27 mouse cellular contexts compared by ENCODE assay signal in the genomic region with DNA sequence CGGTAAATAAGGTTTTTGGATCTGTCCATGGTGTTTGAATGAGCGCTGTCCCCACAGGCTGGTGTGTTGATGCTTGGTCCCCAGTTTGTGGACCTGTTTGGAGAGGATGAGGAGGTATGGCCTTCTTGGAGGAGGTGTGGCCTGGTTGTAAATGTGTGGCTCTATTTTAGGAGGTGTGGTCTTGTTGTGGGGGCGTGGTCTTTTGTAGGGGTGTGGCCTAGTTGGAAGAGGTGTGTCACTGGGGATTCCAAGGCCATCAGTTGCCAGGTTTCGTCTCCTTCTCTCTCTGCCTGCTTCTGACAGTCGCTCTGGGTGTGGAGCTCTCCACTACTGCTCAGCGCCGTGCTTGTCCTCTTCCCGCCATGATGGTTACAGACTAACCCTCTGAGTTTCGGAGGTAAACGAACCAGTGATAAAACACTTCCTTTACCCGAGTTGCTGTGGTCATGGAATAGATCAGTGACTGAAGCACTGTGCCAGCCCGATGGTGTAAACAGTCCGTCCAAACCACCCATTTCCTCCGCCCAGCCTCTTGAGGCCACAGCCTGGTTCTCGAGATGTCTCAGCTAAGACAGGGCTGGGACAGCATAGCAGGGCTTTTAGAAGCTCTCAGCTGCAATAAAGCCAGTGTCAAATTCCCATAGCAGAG. TPM values are rescaled to one million over a fixed set of nuclear protein-coding genes. Genes with fewer than 3 reads are reported as not detected.
DNase-seq lines count a peak whose midpoint lies in the region; ATAC-seq lines count a peak whose summit lies in the region.
"Had no signal": no experiment of that assay in that cellular context is flagged by ENCODE, and none has a peak within 500 bp of the region (broad histone marks: within the 10 kb centered on the region; RNA-seq: fewer than 3 reads in every experiment).

No protein-coding gene starts in this region.

- WGBS in embryonic facial prominence, embryonic 10.5 days = 80% methylated on average over 15 of the region's 15 CpGs

- peak; percentile 51 for DNase-seq in lung, postnatal 36 days
- no peak for DNase-seq in lung, postnatal 14 days
- peak; percentile 82 for DNase-seq in ES-CJ7 (ENCODE audit: low read depth, low spot score)
- DNase-seq in embryonic facial prominence, embryonic 10.5 days (ENCODE audit: low spot score) = no peak
- DNase-seq in right cerebral cortex, postnatal 10 days (ENCODE audit: low spot score in 2 of 2) = no peak
- no peak for DNase-seq in heart, postnatal 4 days
- DNase-seq: adrenal gland, adult 2 months; cerebellum, adult 2 months; cerebellum, postnatal 14 days; gastrocnemius, postnatal 25 days; heart, adult 18-20 months; kidney, adult 18-20 months; kidney, postnatal 25 days; liver, embryonic 13.5 days; lung, adult 2 months; lung, postnatal 10 days; midbrain, embryonic 14.5 days; thymus, adult 2 months; thymus, postnatal 36 days had no signal

- no peak overlapping the region for H3K27ac ChIP-seq in embryonic facial prominence, embryonic 10.5 days (replicated peaks)
- H3K27ac ChIP-seq: hindbrain, embryonic 14.5 days; kidney, embryonic 15.5 days; limb, embryonic 13.5 days; liver, embryonic 13.5 days had no signal

- H3K4me3 ChIP-seq in embryonic facial prominence, embryonic 10.5 days = no peak overlapping the region
- H3K4me3 ChIP-seq: kidney, embryonic 15.5 days; limb, embryonic 13.5 days; liver, embryonic 13.5 days had no signal

- peaks cover 8% of the 10 kb centered on the region for H3K4me1 ChIP-seq in embryonic facial prominence, embryonic 10.5 days
- H3K4me1 ChIP-seq: limb, embryonic 13.5 days had no signal

- ATAC-seq in common myeloid progenitor, adult 5-6 weeks (replicated peaks; ENCODE audit: low read depth, poor library complexity, severe bottlenecking) = peak; percentile 10; the same call in 1 of the 2 replicates
- peak; percentile 27; the same call in 1 of the 2 replicates for ATAC-seq in monocyte, adult 5-6 weeks (replicated peaks; ENCODE audit: insufficient number of reproducible peaks, low FRiP score, low TSS enrichment, poor library complexity, severe bottlenecking)
- ATAC-seq: forebrain, embryonic 14.5 days; inflammation-experienced regulatory T-cells, adult 6 months had no signal

- no peaks in the 10 kb centered on the region for H3K36me3 ChIP-seq in embryonic facial prominence, embryonic 10.5 days (replicated peaks)
- H3K36me3 ChIP-seq: kidney, embryonic 15.5 days; limb, embryonic 13.5 days had no signal

- no peaks in the 10 kb centered on the region for H3K9me3 ChIP-seq in embryonic facial prominence, embryonic 10.5 days
- H3K9me3 ChIP-seq: kidney, embryonic 15.5 days; limb, embryonic 13.5 days; liver, embryonic 13.5 days had no signal

- peaks cover 16% of the 10 kb centered on the region for H3K27me3 ChIP-seq in embryonic facial prominence, embryonic 10.5 days (replicated peaks; ENCODE audit: low read depth, poor library complexity, severe bottlenecking)

RNA-seq across cellular contexts. Expression of gene S1pr4, which starts 5.2 kb away (rescaled TPM):
- 10.3 and 14.4 TPM in 2 replicates for total RNA-seq in common myeloid progenitor, adult 5-6 weeks (2017)
- 20.5 to 50.8 TPM (median 33.5 TPM) in 3 replicates for total RNA-seq in monocyte, adult 5-6 weeks (2017)
- 0.28 and 0.51 TPM in 2 replicates for polyA plus RNA-seq in embryonic facial prominence, embryonic 10.5 days (2016; fragmentation: Nextera tagmentation; extraction: Ambion mirVana)
- total RNA-seq in heart, postnatal 4 days (2021) = under 1 TPM; 0.50 to 0.57 TPM

RNA-seq across cellular contexts. Expression of gene Ncln, which starts 8.9 kb away (rescaled TPM):
- 46.6 and 52.9 TPM in 2 replicates for total RNA-seq in common myeloid progenitor, adult 5-6 weeks (2017)
- 42.6 to 86.4 TPM (median 79.6 TPM) in 3 replicates for total RNA-seq in monocyte, adult 5-6 weeks (2017)
- polyA plus RNA-seq in embryonic facial prominence, embryonic 10.5 days (2016; fragmentation: Nextera tagmentation; extraction: Ambion mirVana) = 85.2 and 94.3 TPM in 2 replicates
- total RNA-seq in heart, postnatal 4 days (2021) = 10 to 100 TPM; 57.1 to 62.3 TPM

RNA-seq across cellular contexts. Expression of gene Gna15, which starts 18.9 kb away (rescaled TPM):
- 30.6 and 39.1 TPM in 2 replicates for total RNA-seq in common myeloid progenitor, adult 5-6 weeks (2017)
- 20.3 to 41.0 TPM (median 29.4 TPM) in 3 replicates for total RNA-seq in monocyte, adult 5-6 weeks (2017)
- 1.2 and 1.3 TPM in 2 replicates for polyA plus RNA-seq in embryonic facial prominence, embryonic 10.5 days (2016; fragmentation: Nextera tagmentation; extraction: Ambion mirVana)
- under 1 TPM; 0.48 to 0.56 TPM for total RNA-seq in heart, postnatal 4 days (2021)

RNA-seq across cellular contexts. Expression of gene Celf5, which starts 22.6 kb away (rescaled TPM):
- 0.14 TPM in 1 of 2 replicates, not detected in the other for total RNA-seq in common myeloid progenitor, adult 5-6 weeks (2017)
- total RNA-seq in monocyte, adult 5-6 weeks (2017) = 0.32 TPM in 1 of 3 replicates, not detected in the others
- polyA plus RNA-seq in embryonic facial prominence, embryonic 10.5 days (2016; fragmentation: Nextera tagmentation; extraction: Ambion mirVana) = 1.2 and 2.3 TPM in 2 replicates
- under 1 TPM; 0.09 to 0.33 TPM for total RNA-seq in heart, postnatal 4 days (2021)
- total RNA-seq: neutrophil, adult 5-6 weeks had no signal

RNA-seq across cellular contexts. Expression of gene Gna11, which starts 39.9 kb away (rescaled TPM):
- 5.0 and 5.7 TPM in 2 replicates for total RNA-seq in common myeloid progenitor, adult 5-6 weeks (2017)
- 2.2 to 17.5 TPM (median 15.1 TPM) in 3 replicates for total RNA-seq in monocyte, adult 5-6 weeks (2017)
- 79.0 and 80.4 TPM in 2 replicates for polyA plus RNA-seq in embryonic facial prominence, embryonic 10.5 days (2016; fragmentation: Nextera tagmentation; extraction: Ambion mirVana)
- total RNA-seq in heart, postnatal 4 days (2021) = 10 to 100 TPM; 58.5 to 62.7 TPM

Comparison
In these comparisons a context has a peak if more than half of its experiments do, and no peak if none do; other contexts are left out.
1. DNase-seq: peak in lung, postnatal 36 days (single experiment) and ES-CJ7 (single experiment); none in lung, postnatal 14 days (single experiment), embryonic facial prominence, embryonic 10.5 days (single experiment), right cerebral cortex, postnatal 10 days (0 of 2) and heart, postnatal 4 days (single experiment).
2. RNA of gene Gna15, which starts 18.9 kb away (total RNA-seq): 30.6 to 39.1 TPM in common myeloid progenitor, adult 5-6 weeks and 20.3 to 41.0 TPM in monocyte, adult 5-6 weeks; 0.48 to 0.56 TPM in heart, postnatal 4 days; every median in the first group is over 10 times any median in the second.